8 mouse cellular contexts compared by ENCODE assay signal in the genomic region with DNA sequence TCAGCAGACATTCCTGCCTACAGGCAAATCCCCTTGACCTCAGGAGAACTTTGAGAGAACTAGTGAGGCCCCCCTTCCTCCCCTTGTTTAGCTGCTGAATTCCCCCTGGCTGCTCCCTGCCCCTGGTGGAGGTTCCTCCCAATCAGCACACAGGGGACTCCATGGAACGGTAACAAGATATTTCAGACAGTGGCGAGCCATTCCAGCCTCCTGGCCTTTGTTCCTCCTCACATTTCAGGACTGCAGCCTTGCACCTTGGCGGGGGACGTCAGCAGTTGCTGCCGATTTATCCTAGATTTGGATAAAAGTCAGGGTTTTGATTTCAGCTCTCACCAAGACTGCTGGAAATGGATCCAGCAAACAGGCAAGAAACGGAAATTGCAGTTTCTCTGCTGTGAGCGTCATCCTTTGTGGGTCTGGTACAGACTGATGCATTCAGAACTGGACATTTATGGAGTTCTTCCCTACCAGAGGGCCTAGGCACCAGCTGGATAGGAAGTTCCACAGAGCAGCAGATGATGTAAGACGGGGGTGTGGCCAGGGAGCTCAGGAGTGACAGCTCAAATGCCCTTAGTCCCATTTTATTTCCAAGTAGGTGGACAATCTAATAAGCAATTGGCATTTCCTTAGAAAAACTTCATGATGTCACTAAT.
DNase-seq lines count a peak whose midpoint lies in the region; ATAC-seq lines count a peak whose summit lies in the region.

No protein-coding gene starts in this region.

- no peak overlapping the region for H3K4me3 ChIP-seq in liver, embryonic 11.5 days (ENCODE audit: low read depth, low read length)
- peak overlapping the region; percentile 18 for H3K4me3 ChIP-seq in megakaryocyte, embryonic 14.5 days (replicated peaks)

- ATAC-seq in liver, embryonic 11.5 days (replicated peaks; ENCODE audit: low FRiP score) = no peak

- no peak overlapping the region for H3K9ac ChIP-seq in liver, embryonic 11.5 days (ENCODE audit: low read depth, low read length)

- H3K4me2 ChIP-seq in liver, embryonic 11.5 days = no peak overlapping the region

- H3K27me3 ChIP-seq in liver, embryonic 11.5 days (replicated peaks; ENCODE audit: control insufficient read depth, insufficient read depth, low read length) = no peaks in the 10 kb centered on the region
- H3K27me3 ChIP-seq in megakaryocyte, embryonic 14.5 days (replicated peaks) = no peaks in the 10 kb centered on the region

- H3K27ac ChIP-seq in liver, embryonic 11.5 days (ENCODE audit: low read depth, low read length) = no peak overlapping the region

- peak; percentile 1 for DNase-seq in cerebellum, adult 8-10 months
- DNase-seq in cerebellum, adult 11-12 months = no peak
- peak; percentile 9 for DNase-seq in liver
- DNase-seq in liver, embryonic 11.5 days (ENCODE audit: low spot score) = no peak
- DNase-seq in forelimb bud, embryonic 11.5 days (ENCODE audit: low read depth, low spot score) = peak; percentile 65
- DNase-seq in thymus, postnatal 4 days = no peak
- DNase-seq in layer of hippocampus, postnatal 25 days (ENCODE audit: extremely low spot score in 1 of 2, low spot score in 1 of 2) = no peak

- H3K4me1 ChIP-seq in liver, embryonic 11.5 days (replicated peaks; ENCODE audit: control insufficient read depth, insufficient read depth, low read length) = no peaks in the 10 kb centered on the region
- H3K4me1 ChIP-seq in megakaryocyte, embryonic 14.5 days = peaks cover 74% of the 10 kb centered on the region

- 46% methylated on average over 8 of the region's 8 CpGs for WGBS in liver, embryonic 11.5 days

- no peaks in the 10 kb centered on the region for H3K36me3 ChIP-seq in liver, embryonic 11.5 days (ENCODE audit: control insufficient read depth, insufficient read depth, low read length)
- H3K36me3 ChIP-seq in megakaryocyte, embryonic 14.5 days (replicated peaks; ENCODE audit: low read length) = no peaks in the 10 kb centered on the region

- H3K9me3 ChIP-seq in liver, embryonic 11.5 days (ENCODE audit: control insufficient read depth, low read length) = no peaks in the 10 kb centered on the region
- H3K9me3 ChIP-seq in megakaryocyte, embryonic 14.5 days = no peaks in the 10 kb centered on the region

Comparison
In these comparisons a context has a peak if more than half of its experiments do, and no peak if none do; other contexts are left out.
1. DNase-seq: peak in cerebellum, adult 8-10 months (single experiment), liver (single experiment) and forelimb bud, embryonic 11.5 days (single experiment); none in cerebellum, adult 11-12 months (single experiment), liver, embryonic 11.5 days (single experiment), thymus, postnatal 4 days (single experiment) and layer of hippocampus, postnatal 25 days (0 of 2).